Mouse (Mus musculus) forebrain, embryonic 11.5 days (tissue): ENCODE results near the gene 6030408B16Rik. TPM values are rescaled to one million over a fixed set of nuclear protein-coding genes. Genes with fewer than 3 reads are reported as not detected.

Experiments
- ATAC-seq: fragments of 200-750 bp; cut with Nextera tagmentation; replicated peaks from 2 replicates; pipeline ENCODE4 v1.8.0; 2017; ENCODE audit warnings: moderate TSS enrichment; ENCODE audit not compliant: low FRiP score
- DNase-seq: peaks from one replicate; pipeline ENCODE4 v3.0.0-alpha.2; 2017; ENCODE audit warnings: low spot score
- H3K27ac ChIP-seq: fragments of 300-500 bp; sonication (generic); 2 replicates; pipeline ENCODE4 v1.5.1; 2014; ENCODE audit warnings: low read depth, low read length
- H3K27me3 ChIP-seq: fragments of 300-500 bp; sonication (generic); 2 replicates; pipeline ENCODE4 v1.6.1; 2014; ENCODE audit warnings: mild to moderate bottlenecking, low read length, mixed read lengths; ENCODE audit not compliant: control insufficient read depth, insufficient read depth
- H3K36me3 ChIP-seq: fragments of 300-500 bp; sonication (generic); 2 replicates; pipeline ENCODE4 v1.6.1; 2014; ENCODE audit warnings: mild to moderate bottlenecking, low read length, moderate library complexity, mixed read lengths; ENCODE audit not compliant: control insufficient read depth, insufficient read depth
- H3K4me1 ChIP-seq: fragments of 300-500 bp; sonication (generic); replicated peaks from 2 replicates; pipeline ENCODE4 v1.6.1; 2014; ENCODE audit warnings: low read length, mixed read lengths; ENCODE audit not compliant: control insufficient read depth, insufficient read depth
- H3K4me2 ChIP-seq: fragments of 300-500 bp; sonication (generic); 2 replicates; pipeline ENCODE4 v1.6.1; 2014; ENCODE audit warnings: low read depth, mild to moderate bottlenecking, low read length, moderate library complexity, mixed read lengths; ENCODE audit not compliant: severe bottlenecking
- H3K4me3 ChIP-seq: fragments of 300-500 bp; sonication (generic); 2 replicates; pipeline ENCODE4 v1.5.1; 2014; ENCODE audit warnings: low read depth, low read length
- H3K9ac ChIP-seq: fragments of 300-500 bp; sonication (generic); 2 replicates; pipeline ENCODE4 v1.6.1; 2014; ENCODE audit warnings: low read length
- H3K9me3 ChIP-seq: fragments of 300-500 bp; sonication (generic); 2 replicates; pipeline ENCODE4 v1.6.1; 2016; ENCODE audit warnings: low read length, mixed read lengths; ENCODE audit not compliant: control insufficient read depth
- WGBS: fragments of 180-500 bp; shearing (Covaris S2); extraction: QIAGEN DNeasy Blood & Tissue Kit; methylation state at CpG from one replicate; pipeline ENCODE4 v1.1.7; 2014; 5-methylcytosine and 5-hydroxymethylcytosine counted together
- polyA plus RNA-seq: library from polyadenylated mRNA; unstranded; fragments of >200 nt; fragmentation: Nextera tagmentation; extraction: Ambion mirVana; gene quantifications from 2 replicates; pipeline ENCODE4 v1.2.1, GENCODE M21; 2014

Gene 6030408B16Rik
- polyA plus RNA-seq: 0.21 and 0.71 TPM in 2 replicates

GRCm38 (mm10) chr15:101293025-101293621 lies at the start of gene 6030408B16Rik:
6030408B16Rik (plus strand) TSS chr15:101293212.
- H3K27ac ChIP-seq: no peak within 1 kb of the TSS
- H3K9ac ChIP-seq: no peak within 1 kb of the TSS
- no peaks in the 10 kb centered on the region for H3K36me3 ChIP-seq
- no peak for ATAC-seq
- H3K27me3 ChIP-seq: no peaks in the 10 kb centered on the region
- H3K4me1 ChIP-seq: no peaks in the 10 kb centered on the region
- WGBS: 63% methylated on average over 18 of the region's 18 CpGs
- DNase-seq: no peak
- H3K4me3 ChIP-seq: no peak within 1 kb of the TSS
- no peaks in the 10 kb centered on the region for H3K9me3 ChIP-seq
- H3K4me2 ChIP-seq: no peak within 1 kb of the TSS

- no peak for DNase-seq
- no peak for ATAC-seq
- Histone ChIP-seq H3K27ac (no peak overlapping the region), H3K4me1 (peaks cover 9% of the 10 kb centered on the region), H3K36me3 (no peaks in the 10 kb centered on the region), H3K4me3 (no peak overlapping the region), H3K9me3 (no peaks in the 10 kb centered on the region), H3K4me2 (no peak overlapping the region), H3K27me3 (no peaks in the 10 kb centered on the region), H3K9ac (no peak overlapping the region)
- 77% methylated on average over 3 of the region's 3 CpGs for WGBS
Measured at GRCm38 (mm10) chr15:101244012-101244411, 49.0 kb upstream of the 6030408B16Rik start.

GRCm38 (mm10) chr15:101246231-101247154 lies 46.5 kb upstream of the 6030408B16Rik start:
- Histone ChIP-seq H3K9ac (peak overlapping the region; percentile 52), H3K4me1 (peaks cover 5% of the 10 kb centered on the region), H3K9me3 (no peaks in the 10 kb centered on the region), H3K4me3 (peak overlapping the region; percentile 29), H3K27me3 (no peaks in the 10 kb centered on the region), H3K36me3 (no peaks in the 10 kb centered on the region), H3K27ac (0 out of 2 replicates have a peak overlapping the region, but pooled peaks have one; percentile 34), H3K4me2 (peak overlapping the region; percentile 50)
- 2% methylated on average over 56 of the region's 56 CpGs for WGBS
- DNase-seq (peak; percentile 97), ATAC-seq (peak; percentile 99)

GRCm38 (mm10) chr15:101247155-101247498 lies 45.9 kb upstream of the 6030408B16Rik start:
- peak overlapping the region; percentile 50; the same call in 1 of the 2 replicates for H3K4me2 ChIP-seq
- no peaks in the 10 kb centered on the region for H3K36me3 ChIP-seq
- WGBS: 100% methylated on average over 1 of the region's 1 CpGs
- DNase-seq (no peak), ATAC-seq (no peak)
- no peak overlapping the region for H3K9ac ChIP-seq
- peaks cover 5% of the 10 kb centered on the region for H3K4me1 ChIP-seq
- no peaks in the 10 kb centered on the region for H3K9me3 ChIP-seq
- no peak overlapping the region for H3K4me3 ChIP-seq
- H3K27me3 ChIP-seq: no peaks in the 10 kb centered on the region
- no peak overlapping the region for H3K27ac ChIP-seq

GRCm38 (mm10) chr15:101248029-101248710 lies 44.8 kb upstream of the 6030408B16Rik start:
- no peaks in the 10 kb centered on the region for H3K9me3 ChIP-seq
- H3K27me3 ChIP-seq: no peaks in the 10 kb centered on the region
- 72% methylated on average over 5 of the region's 5 CpGs for WGBS
- ATAC-seq: no peak
- no peak overlapping the region for H3K4me3 ChIP-seq
- no peak overlapping the region for H3K4me2 ChIP-seq
- H3K27ac ChIP-seq: no peak overlapping the region
- peaks cover 3% of the 10 kb centered on the region for H3K4me1 ChIP-seq
- H3K9ac ChIP-seq: no peak overlapping the region
- H3K36me3 ChIP-seq: no peaks in the 10 kb centered on the region
- no peak for DNase-seq

GRCm38 (mm10) chr15:101250220-101250800 lies 42.7 kb upstream of the 6030408B16Rik start:
- Histone ChIP-seq H3K27ac (no peak overlapping the region), H3K27me3 (no peaks in the 10 kb centered on the region), H3K4me3 (no peak overlapping the region), H3K9me3 (no peaks in the 10 kb centered on the region), H3K9ac (no peak overlapping the region), H3K36me3 (no peaks in the 10 kb centered on the region), H3K4me1 (peaks cover 6% of the 10 kb centered on the region), H3K4me2 (no peak overlapping the region)
- DNase-seq: no peak
- WGBS: 84% methylated on average over 9 of the region's 9 CpGs
- no peak for ATAC-seq

- Histone ChIP-seq H3K27ac (no peak overlapping the region), H3K4me1 (peaks cover 4% of the 10 kb centered on the region; the same call in 1 of the 2 replicates), H3K4me2 (no peak overlapping the region), H3K9me3 (no peaks in the 10 kb centered on the region), H3K36me3 (no peaks in the 10 kb centered on the region), H3K9ac (no peak overlapping the region), H3K27me3 (no peaks in the 10 kb centered on the region), H3K4me3 (no peak overlapping the region)
- DNase-seq (no peak), ATAC-seq (no peak)
- 92% methylated on average over 5 of the region's 5 CpGs for WGBS
Measured at GRCm38 (mm10) chr15:101251930-101252329, 41.1 kb upstream of the 6030408B16Rik start.

GRCm38 (mm10) chr15:101252614-101253013 lies 40.4 kb upstream of the 6030408B16Rik start:
- no peaks in the 10 kb centered on the region for H3K9me3 ChIP-seq
- no peak for ATAC-seq
- 83% methylated on average over 6 of the region's 6 CpGs for WGBS
- no peak overlapping the region for H3K27ac ChIP-seq
- no peak overlapping the region for H3K4me2 ChIP-seq
- DNase-seq: no peak
- peaks cover 3% of the 10 kb centered on the region; the same call in 1 of the 2 replicates for H3K4me1 ChIP-seq
- no peak overlapping the region for H3K9ac ChIP-seq
- H3K4me3 ChIP-seq: no peak overlapping the region
- no peaks in the 10 kb centered on the region for H3K36me3 ChIP-seq
- H3K27me3 ChIP-seq: no peaks in the 10 kb centered on the region
